8 mouse cellular contexts compared by ENCODE assay signal in the genomic region with DNA sequence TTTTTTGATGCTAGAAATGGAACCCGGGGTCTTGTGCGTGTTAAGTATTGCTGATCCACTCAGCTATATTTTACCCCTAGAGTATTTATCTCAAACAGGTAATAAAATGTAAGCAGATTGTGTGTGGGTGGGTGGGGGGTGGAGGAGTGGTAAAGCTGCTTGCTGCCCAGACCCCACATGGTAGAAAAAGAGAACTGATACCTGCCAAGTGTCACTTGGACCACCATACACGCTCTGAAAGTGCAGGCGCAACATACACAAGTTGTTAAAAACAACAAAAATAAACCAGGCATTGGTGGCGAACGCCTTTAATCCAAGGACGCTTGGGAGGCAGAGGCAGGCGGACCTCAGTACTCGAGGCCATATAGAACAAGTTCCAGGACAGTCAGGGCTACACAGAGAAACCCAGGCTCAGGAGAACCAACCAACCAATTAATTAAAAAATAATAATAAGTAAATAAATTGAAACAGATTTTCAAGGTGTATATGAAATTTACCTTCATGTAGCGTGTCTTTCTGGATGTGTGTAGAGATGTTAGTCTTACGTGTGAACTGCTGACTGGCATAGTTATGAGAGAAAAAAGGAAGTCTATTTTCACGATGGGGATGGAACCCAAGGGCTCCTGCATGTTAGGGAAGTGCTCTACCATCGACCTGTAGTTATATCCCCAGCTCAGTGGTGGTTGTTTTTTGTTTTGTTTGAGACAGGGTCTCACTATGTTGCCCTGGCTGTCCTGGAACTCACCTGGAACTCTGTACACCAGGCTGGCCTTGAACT. TPM values are rescaled to one million over a fixed set of nuclear protein-coding genes. Genes with fewer than 3 reads are reported as not detected.
DNase-seq lines count a peak whose midpoint lies in the region; ATAC-seq and TF ChIP-seq lines count a peak whose summit lies in the region.

No protein-coding gene starts in this region.

- peak overlapping the region; percentile 81 for H3K9ac ChIP-seq in hindbrain, postnatal 0 days (replicated peaks; ENCODE audit: low read length)
- H3K9ac ChIP-seq in midbrain, embryonic 14.5 days (replicated peaks; ENCODE audit: low read length) = peak overlapping the region; percentile 75

- no peak for DNase-seq in kidney, adult 2 months
- DNase-seq in kidney, postnatal 25 days = no peak
- DNase-seq in hindbrain, postnatal 0 days (ENCODE audit: low spot score) = no peak
- no peak for DNase-seq in midbrain, embryonic 14.5 days
- DNase-seq in adrenal gland, adult 18-20 months (ENCODE audit: low spot score in 2 of 2) = no peak
- no peak for DNase-seq in c-Kit-positive CD71-positive TER-119-positive erythroid progenitor cells, embryonic 14.5 days (ENCODE audit: low spot score)

- H3K27ac ChIP-seq in kidney, adult 2 months (ENCODE audit: insufficient read depth, low read depth, low read length) = peak overlapping the region; percentile 98
- peak overlapping the region; percentile 95; the same call in 1 of the 2 replicates for H3K27ac ChIP-seq in hindbrain, postnatal 0 days
- peak overlapping the region; percentile 93; the same call in 1 of the 2 replicates for H3K27ac ChIP-seq in midbrain, embryonic 14.5 days (replicated peaks; ENCODE audit: low read depth, low read length)

- H3K36me3 ChIP-seq in kidney, adult 2 months (ENCODE audit: control insufficient read depth, insufficient read depth, low read length) = no peaks in the 10 kb centered on the region
- 0 out of 2 replicates have a peak, but pooled peaks cover 6% of the 10 kb centered on the region for H3K36me3 ChIP-seq in hindbrain, postnatal 0 days (ENCODE audit: insufficient read depth, low read length)
- H3K36me3 ChIP-seq in midbrain, embryonic 14.5 days (ENCODE audit: control insufficient read depth, insufficient read depth, low read length) = peaks cover 26% of the 10 kb centered on the region

- no peak for TF ChIP-seq POLR2A in kidney, adult 2 months (IDR thresholded peaks at IDR 0.05; ENCODE audit: low read depth, low read length)

- no peak for TF ChIP-seq CTCF in kidney, adult 2 months (conservative IDR thresholded peaks at IDR 0.05; ENCODE audit: insufficient read depth, insufficient read length, low read depth, low read length)
- TF ChIP-seq CTCF in hindbrain, postnatal 0 days (IDR thresholded peaks at IDR 0.05; ENCODE audit: low read depth) = no peak

- 80% methylated on average over 13 of the region's 13 CpGs for WGBS in kidney, adult 2 months
- 79% methylated on average over 13 of the region's 13 CpGs for WGBS in hindbrain, postnatal 0 days
- WGBS in midbrain, embryonic 14.5 days = 83% methylated on average over 13 of the region's 13 CpGs

- peaks cover 26% of the 10 kb centered on the region for H3K4me1 ChIP-seq in kidney, adult 2 months (ENCODE audit: control insufficient read depth, insufficient read depth, low read length)
- peaks cover 15% of the 10 kb centered on the region for H3K4me1 ChIP-seq in hindbrain, postnatal 0 days (ENCODE audit: insufficient read depth, low read length)
- H3K4me1 ChIP-seq in midbrain, embryonic 14.5 days (ENCODE audit: control insufficient read depth, insufficient read depth, low read length) = peaks cover 13% of the 10 kb centered on the region

- ATAC-seq in common myeloid progenitor, adult 5-6 weeks (replicated peaks; ENCODE audit: low read depth, poor library complexity, severe bottlenecking) = 0 out of 2 replicates have a peak, but pooled peaks have one; percentile 35
- ATAC-seq in hindbrain, postnatal 0 days = no peak
- no peak for ATAC-seq in midbrain, embryonic 14.5 days (ENCODE audit: low FRiP score, low TSS enrichment)
- no peak for ATAC-seq in monocyte, adult 5-6 weeks (replicated peaks; ENCODE audit: insufficient number of reproducible peaks, low FRiP score, low TSS enrichment, poor library complexity, severe bottlenecking)

- H3K4me3 ChIP-seq in kidney, adult 2 months (ENCODE audit: insufficient read depth, low read depth, low read length) = peak overlapping the region; percentile 92; the same call in 1 of the 2 replicates
- H3K4me3 ChIP-seq in hindbrain, postnatal 0 days (ENCODE audit: low read length) = peak overlapping the region; percentile 61
- peak overlapping the region; percentile 68 for H3K4me3 ChIP-seq in midbrain, embryonic 14.5 days (replicated peaks; ENCODE audit: low read depth, low read length)

- H3K27me3 ChIP-seq in kidney, adult 2 months (replicated peaks; ENCODE audit: control insufficient read depth, insufficient read depth, low read length) = no peaks in the 10 kb centered on the region
- H3K27me3 ChIP-seq in hindbrain, postnatal 0 days (ENCODE audit: insufficient read depth, low read length) = no peaks in the 10 kb centered on the region
- H3K27me3 ChIP-seq in midbrain, embryonic 14.5 days (ENCODE audit: control insufficient read depth, insufficient read depth, low read length) = no peaks in the 10 kb centered on the region

- peak overlapping the region; percentile 74 for H3K4me2 ChIP-seq in hindbrain, postnatal 0 days (ENCODE audit: low read depth, low read length)
- peak overlapping the region; percentile 70 for H3K4me2 ChIP-seq in midbrain, embryonic 14.5 days (ENCODE audit: low read length)

- no peaks in the 10 kb centered on the region for H3K9me3 ChIP-seq in hindbrain, postnatal 0 days (ENCODE audit: low read length)
- peaks cover 5% of the 10 kb centered on the region; the same call in 1 of the 2 replicates for H3K9me3 ChIP-seq in midbrain, embryonic 14.5 days (ENCODE audit: control insufficient read depth, low read length)

RNA-seq across cellular contexts. Expression of gene Tmem44, which starts 38.9 kb away (rescaled TPM):
- 6.7 and 9.4 TPM in 2 replicates for polyA plus RNA-seq in kidney, adult 2 months (2012; rRNA removed)
- 0.23 and 1.4 TPM in 2 replicates for total RNA-seq in common myeloid progenitor, adult 5-6 weeks (2017)
- total RNA-seq in hindbrain, postnatal 0 days (2014; rRNA removed) = 83.9 and 92.9 TPM in 2 replicates
- 41.8 and 44.6 TPM in 2 replicates for polyA plus RNA-seq in hindbrain, postnatal 0 days (2015; fragmentation: Nextera tagmentation; extraction: Ambion mirVana)
- polyA plus RNA-seq in midbrain, embryonic 14.5 days (2014; fragmentation: Nextera tagmentation; extraction: Ambion mirVana) = 76.3 and 79.2 TPM in 2 replicates
- 0.11 TPM in 1 of 3 replicates, not detected in the others for total RNA-seq in monocyte, adult 5-6 weeks (2017)
- total RNA-seq in adrenal gland, adult 18-20 months (2021) = 1 to 10 TPM; 3.7 to 4.2 TPM

Comparison
In these comparisons a context has a peak if more than half of its experiments do, and no peak if none do; other contexts are left out.
1. RNA of gene Tmem44, which starts 38.9 kb away (total RNA-seq): 83.9 to 92.9 TPM in hindbrain, postnatal 0 days; 3.7 to 4.2 TPM in adrenal gland, adult 18-20 months, 0.23 to 1.4 TPM in common myeloid progenitor, adult 5-6 weeks and 0.11 TPM in monocyte, adult 5-6 weeks; every median in the first group is over 10 times any median in the second.
2. Peak in every context shown above with its lines, with median percentiles within 50 percentile points of each other: H3K27ac ChIP-seq and H3K4me3 ChIP-seq.